Mouse (Mus musculus): Measurements from ENCODE around the gene Rhot1.
"Not testable (repeated sequence)": the region's sequence is repeated elsewhere in the genome, so short reads cannot be mapped to it uniquely, and the experiment has no call there.

Gene Rhot1

GRCm38 (mm10) chr11:80196351-80196750 lies 12.5 kb upstream of the Rhot1 start:
- no peak for DNase-seq

GRCm38 (mm10) chr11:80199316-80199715 lies 9.5 kb upstream of the Rhot1 start:
- no peak for DNase-seq

GRCm38 (mm10) chr11:80199773-80200172 lies 9.0 kb upstream of the Rhot1 start:
- no peak for DNase-seq

- no peak for DNase-seq
Observed at GRCm38 (mm10) chr11:80200326-80200725, 8.5 kb upstream of the Rhot1 start.

- DNase-seq, result no peak
Observed at GRCm38 (mm10) chr11:80202296-80202695, 6.5 kb upstream of the Rhot1 start.

GRCm38 (mm10) chr11:80204037-80204436 lies 4.8 kb upstream of the Rhot1 start:
- DNase-seq, result no peak

- DNase-seq, result peak; percentile 41
Observed at GRCm38 (mm10) chr11:80204941-80205340, 3.9 kb upstream of the Rhot1 start.

GRCm38 (mm10) chr11:80208465-80208859 lies 357 bp upstream of the Rhot1 start:
- DNase-seq, result no peak

GRCm38 (mm10) chr11:80210321-80210720 lies 1.5 kb downstream of the Rhot1 start:
- no peak for DNase-seq

GRCm38 (mm10) chr11:80212282-80212681 lies 3.5 kb downstream of the Rhot1 start:
- DNase-seq, result no peak

- no peak for DNase-seq
Observed at GRCm38 (mm10) chr11:80215291-80215690, 6.5 kb downstream of the Rhot1 start.

GRCm38 (mm10) chr11:80218657-80219293 lies 10.0 kb downstream of the Rhot1 start:
- no peak for DNase-seq

GRCm38 (mm10) chr11:80230066-80230465 lies 21.2 kb downstream of the Rhot1 start:
- not testable (repeated sequence) for DNase-seq

GRCm38 (mm10) chr11:80237278-80237677 lies 28.5 kb downstream of the Rhot1 start:
- DNase-seq, result no peak

- DNase-seq, result peak; percentile 52
Observed at GRCm38 (mm10) chr11:80238306-80238705, 29.5 kb downstream of the Rhot1 start.

GRCm38 (mm10) chr11:80247026-80247425 lies 38.2 kb downstream of the Rhot1 start:
- no peak for DNase-seq

GRCm38 (mm10) chr11:80248531-80248930 lies 39.7 kb downstream of the Rhot1 start:
- no peak for DNase-seq

- DNase-seq, result no peak
Observed at GRCm38 (mm10) chr11:80264137-80264536, 55.3 kb downstream of the Rhot1 start.

GRCm38 (mm10) chr11:80271096-80271495 lies 62.3 kb downstream of the Rhot1 start:
- no peak for DNase-seq

- DNase-seq, result no peak
Observed at GRCm38 (mm10) chr11:80275011-80275410, 66.2 kb downstream of the Rhot1 start.

- no peak for DNase-seq
Observed at GRCm38 (mm10) chr11:80278054-80278453, 69.2 kb downstream of the Rhot1 start.

- DNase-seq, result no peak
Observed at GRCm38 (mm10) chr11:80283786-80284185, 75.0 kb downstream of the Rhot1 start.

GRCm38 (mm10) chr11:80284641-80285040 lies 75.8 kb downstream of the Rhot1 start:
- no peak for DNase-seq

- peak; percentile 84 for DNase-seq
Observed at GRCm38 (mm10) chr11:80287150-80287549, 78.3 kb downstream of the Rhot1 start.

GRCm38 (mm10) chr11:80289701-80290445 lies 81.1 kb downstream of the Rhot1 start:
- peak; percentile 71 for DNase-seq

All from retina, postnatal 1 day (tissue).